Mouse (Mus musculus): ENCODE measurements at regions not wholly inside any gene's neighbourhood (a gene's known extent, or its start where the extent isn't known, plus 50 kb on each side); places are given as distances from the start of the nearest gene placed in this dataset.

DNA sequence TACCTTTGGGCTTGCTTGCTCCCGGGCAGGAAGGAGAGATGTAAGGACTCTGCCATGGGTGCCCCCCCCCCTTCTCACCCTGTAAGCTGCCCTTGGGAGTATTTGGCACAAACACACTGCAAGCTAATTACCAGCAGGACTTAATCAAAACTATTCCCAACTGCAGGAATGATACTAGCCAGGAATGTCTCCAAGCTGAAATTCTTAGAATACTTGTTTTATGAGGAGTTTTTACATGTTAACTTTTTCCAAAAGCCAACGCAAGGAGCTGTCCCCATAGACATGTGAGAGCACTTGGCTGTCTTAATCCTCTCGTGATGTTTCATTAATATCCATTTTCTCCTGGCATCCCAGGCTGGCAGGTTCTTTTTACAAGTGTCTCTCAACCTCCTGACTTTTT lies 155.6 kb upstream of the Irx6 start:
- no peak for DNase-seq (ENCODE audit: low spot score in 2 of 2)

DNA sequence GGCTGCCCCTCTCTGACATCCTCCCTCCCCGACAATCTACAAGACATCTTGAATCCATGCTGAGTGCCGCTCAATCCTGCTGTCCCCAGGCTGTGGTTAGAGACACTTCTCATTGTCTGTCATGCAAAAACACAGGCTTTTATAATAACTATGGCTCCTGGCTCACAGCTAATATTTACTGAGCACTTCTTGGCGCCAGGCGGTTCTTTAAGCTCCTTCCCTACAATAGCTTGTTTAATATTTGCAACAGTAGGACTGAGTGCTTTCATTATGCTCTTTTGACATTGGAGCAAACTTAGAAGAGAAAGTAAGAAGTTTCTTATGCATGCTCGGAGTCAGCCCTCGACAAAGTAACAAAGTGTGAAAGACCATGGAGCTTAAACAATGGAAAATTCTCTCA lies 151.6 kb upstream of the Irx6 start:
- DNase-seq (ENCODE audit: low spot score in 2 of 2), result no peak

DNA sequence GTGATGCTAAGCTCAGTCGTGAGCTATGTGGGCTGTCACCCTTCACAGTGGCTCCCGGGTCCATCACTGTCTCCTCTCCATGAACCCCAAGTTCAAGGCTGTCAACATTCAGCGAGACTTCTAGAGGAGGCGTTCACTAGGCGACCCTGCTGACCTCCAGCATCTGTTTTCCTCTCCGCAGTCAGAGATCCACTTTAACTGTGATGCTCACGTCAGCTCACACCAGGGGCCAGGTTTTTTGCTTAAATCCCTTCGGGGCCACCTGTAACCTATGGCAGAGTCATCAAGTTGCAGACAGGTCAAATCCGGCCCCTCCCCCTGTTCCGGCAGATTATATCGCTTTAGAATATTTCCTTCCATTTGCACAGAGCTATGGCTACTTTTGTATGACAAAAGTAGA lies 144.3 kb upstream of the Irx6 start:
- DNase-seq (ENCODE audit: low spot score in 2 of 2), result no peak

DNA sequence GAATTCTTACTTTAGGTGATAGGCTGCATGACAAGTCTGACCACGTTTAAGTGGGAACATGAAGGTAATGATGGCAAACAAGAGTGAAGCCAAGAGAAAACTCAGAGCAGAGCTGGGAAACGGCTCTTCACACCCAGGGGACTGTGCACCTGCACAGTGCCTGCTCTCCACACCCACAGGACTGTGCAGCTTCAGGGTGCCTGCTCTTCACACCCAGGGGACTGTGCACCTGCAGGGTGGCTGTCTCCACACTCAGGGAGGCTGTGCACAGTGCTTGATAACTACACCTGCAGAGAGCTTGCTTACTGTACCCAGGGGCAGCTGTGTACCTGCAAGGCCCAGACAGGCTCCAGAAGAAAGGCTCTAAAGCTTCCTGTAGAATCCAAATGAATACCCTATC lies 133.5 kb upstream of the Irx6 start:
- no peak for DNase-seq (ENCODE audit: low spot score in 2 of 2)

DNA sequence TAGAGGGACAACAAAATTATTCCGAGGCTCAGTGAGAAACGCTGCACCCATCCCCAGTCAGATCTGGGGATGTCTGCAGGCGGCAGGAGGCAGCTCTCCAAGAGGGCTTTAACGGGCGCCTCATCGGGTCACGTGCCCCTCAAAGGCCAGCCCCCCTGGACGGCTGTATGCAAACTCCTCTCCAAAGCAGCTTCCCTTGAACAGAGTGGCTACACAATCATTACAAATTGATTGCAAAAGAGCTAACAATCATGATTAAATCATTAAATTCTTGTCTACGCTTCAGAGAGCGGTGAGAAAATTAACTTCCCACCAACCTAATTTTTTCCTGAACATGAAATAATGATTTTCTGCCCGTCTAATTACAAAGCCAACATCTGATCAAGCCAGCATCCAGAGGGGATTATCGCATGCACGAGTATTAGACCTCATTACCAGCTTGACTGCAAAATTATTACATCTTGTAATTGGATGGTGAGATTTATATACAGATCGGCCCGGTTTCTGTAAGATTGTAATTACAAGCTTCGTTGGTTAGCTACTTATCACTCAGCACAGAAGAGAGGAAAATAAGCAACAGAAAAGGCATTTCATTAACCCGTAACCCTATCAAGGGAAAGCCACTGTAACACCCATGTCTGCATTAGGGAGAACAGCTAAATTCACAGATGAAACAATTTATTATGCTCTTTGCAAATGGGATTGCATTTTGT lies 128.6 kb upstream of the Irx6 start:
- no peak for DNase-seq (ENCODE audit: low spot score in 2 of 2)

DNA sequence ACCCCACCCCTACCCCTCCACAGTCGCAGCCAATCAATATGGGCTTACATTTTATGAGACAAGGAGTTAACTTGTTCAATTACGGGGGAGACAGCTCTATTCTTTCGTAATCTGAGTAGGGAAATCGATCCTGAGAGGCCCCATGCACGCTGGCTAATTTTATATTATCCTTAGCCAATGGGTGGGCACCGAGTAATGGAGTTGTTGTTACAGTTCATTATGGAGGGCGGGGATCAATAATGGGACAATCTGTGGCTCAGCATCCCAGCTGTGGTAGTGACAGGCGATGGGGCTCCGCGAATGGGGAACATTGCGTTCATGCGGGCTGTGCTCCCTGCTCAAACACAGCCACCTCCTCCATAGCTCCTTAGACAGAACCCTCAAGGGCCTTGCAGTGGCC lies 118.9 kb upstream of the Irx6 start:
- DNase-seq (ENCODE audit: low spot score in 2 of 2), result no peak

DNA sequence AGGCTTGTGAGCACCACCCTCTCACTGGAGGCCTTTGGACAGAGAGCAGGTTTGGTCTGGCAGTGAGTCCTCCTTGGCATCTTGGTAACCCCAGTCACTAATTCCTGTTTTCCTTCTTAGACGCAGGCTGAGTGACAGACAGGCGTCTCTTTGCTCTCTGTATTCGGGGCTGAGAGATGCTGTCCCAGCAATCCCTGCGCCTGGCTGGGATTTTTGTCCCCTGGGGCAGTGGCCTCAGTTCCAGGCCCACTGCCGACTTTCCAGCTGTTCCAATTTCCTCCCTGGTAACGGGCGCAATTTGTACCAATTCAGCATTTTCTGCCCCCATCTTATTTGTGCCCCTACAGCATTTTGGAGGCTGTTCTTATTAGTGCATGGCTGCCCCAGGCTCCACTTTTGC lies 118.5 kb upstream of the Irx6 start:
- DNase-seq (ENCODE audit: low spot score in 2 of 2), result no peak

DNA sequence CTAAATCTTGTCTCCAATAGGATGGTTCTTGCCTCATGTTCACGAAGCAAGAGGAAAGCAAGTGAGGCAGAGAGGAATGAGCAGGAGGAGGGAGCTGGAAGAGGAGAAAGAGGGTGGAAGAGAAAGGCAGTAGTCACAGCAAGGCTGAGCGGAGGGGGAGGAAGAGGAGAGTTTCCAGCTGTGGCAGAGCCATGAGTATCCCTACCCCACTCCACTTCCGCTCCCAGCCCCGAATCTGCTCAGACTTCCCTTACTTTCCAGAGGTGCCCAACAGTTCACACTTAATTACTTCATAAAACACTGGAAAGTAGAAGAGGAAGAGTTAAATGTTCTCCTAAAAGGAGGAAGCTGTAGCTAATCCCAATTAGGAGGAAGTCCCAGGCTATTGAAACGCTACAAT lies 111.6 kb upstream of the Irx6 start:
- DNase-seq (ENCODE audit: low spot score in 2 of 2), result no peak

DNA sequence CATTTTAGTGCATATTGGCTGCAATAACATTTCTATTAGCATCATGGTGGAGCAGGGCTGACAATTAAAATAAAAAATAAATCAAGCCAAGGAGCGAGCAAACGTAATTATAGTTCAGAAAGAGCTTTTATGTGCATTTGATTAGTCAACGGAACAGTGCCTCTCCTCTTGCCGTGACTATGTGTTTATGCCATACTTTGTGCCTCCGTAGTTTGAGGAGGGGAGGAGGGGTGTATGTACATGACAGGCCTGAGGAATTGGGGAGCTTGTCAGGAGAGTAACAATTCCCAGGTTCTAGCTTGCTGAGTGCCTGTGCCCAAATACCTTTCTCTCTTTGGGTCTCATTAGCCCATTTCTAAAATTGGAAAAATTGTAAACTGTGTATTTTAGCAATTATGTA lies 111.1 kb upstream of the Irx6 start:
- DNase-seq (ENCODE audit: low spot score in 2 of 2), result no peak

DNA sequence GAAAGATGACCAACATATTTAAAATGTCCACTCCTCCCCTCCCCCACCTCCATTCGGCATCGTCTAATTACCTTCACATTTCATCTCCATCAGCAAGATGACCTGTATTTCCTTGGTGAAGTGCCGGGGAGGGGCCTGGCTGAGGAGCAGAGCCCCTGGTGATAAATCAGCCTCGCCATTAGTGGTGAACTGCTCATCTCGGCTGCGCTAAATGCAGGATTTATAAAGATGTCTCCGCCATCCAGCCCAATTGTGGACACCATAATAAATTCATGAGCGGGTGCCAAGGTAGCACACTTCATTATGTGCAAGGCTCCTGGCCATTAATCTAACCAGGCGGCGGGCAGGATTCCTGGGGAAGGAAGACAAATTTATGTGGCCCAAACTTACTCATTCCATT lies 104.4 kb upstream of the Irx6 start:
- DNase-seq (ENCODE audit: low spot score in 2 of 2), result no peak

DNA sequence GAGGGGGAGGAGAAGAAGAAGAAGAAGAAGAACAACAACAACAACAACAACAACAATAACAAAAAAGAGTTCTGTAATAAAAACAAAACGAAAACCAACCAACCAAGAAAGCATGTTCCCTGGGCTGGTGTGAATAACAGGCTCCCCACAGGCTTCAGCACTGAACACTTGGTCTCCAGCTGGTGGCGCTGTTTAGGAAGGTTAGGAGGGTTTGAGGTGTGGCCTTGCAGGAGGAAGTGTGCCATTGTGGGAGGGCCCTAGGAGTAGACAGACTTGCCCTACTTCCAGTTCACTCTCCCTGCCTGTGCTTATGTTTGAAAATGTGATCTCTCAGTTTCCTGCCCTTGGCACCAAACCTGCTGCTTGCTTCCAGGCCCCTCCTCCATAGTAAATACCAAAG lies 94.6 kb upstream of the Irx6 start:
- DNase-seq (ENCODE audit: low spot score in 2 of 2), result no peak

DNA sequence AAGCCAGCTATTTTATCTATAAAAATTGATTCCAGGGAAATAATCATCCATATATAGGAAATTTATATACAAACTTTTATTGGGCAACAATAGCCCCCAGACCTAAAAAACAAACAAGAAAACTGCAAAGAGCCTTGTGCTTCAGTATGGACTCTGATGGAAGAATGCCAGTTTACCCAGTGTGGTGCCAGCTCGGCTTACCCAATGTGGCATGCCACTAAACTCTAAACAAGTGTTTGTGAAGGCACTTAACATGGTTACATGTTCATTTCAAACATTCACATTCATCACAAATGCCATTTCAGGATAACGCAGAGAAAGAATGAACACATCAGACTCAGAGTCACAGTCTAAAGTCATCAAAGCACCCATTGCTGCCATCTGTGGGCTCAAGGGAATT lies 93.0 kb upstream of the Irx6 start:
- DNase-seq (ENCODE audit: low spot score in 2 of 2), result no peak

DNA sequence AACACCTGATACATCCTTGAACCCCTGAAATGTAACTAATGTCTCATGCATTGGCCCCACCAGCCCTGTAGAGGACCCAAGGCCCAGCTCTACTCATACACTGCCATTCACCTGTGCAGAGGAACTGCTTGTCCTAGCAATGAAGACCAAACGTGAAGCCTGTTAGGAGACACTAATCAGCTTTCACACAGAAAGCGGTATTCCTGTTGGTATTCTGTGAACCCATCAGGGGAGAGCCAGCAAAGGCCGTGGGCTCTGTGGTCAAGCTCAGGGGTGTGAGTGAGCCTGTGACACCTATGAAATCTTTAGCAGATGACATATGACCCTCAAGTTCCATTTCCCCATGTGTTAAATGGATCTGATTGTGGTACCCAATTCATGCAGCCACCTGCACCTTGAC lies 73.3 kb upstream of the Irx6 start:
- no peak for DNase-seq (ENCODE audit: low spot score in 2 of 2)

DNA sequence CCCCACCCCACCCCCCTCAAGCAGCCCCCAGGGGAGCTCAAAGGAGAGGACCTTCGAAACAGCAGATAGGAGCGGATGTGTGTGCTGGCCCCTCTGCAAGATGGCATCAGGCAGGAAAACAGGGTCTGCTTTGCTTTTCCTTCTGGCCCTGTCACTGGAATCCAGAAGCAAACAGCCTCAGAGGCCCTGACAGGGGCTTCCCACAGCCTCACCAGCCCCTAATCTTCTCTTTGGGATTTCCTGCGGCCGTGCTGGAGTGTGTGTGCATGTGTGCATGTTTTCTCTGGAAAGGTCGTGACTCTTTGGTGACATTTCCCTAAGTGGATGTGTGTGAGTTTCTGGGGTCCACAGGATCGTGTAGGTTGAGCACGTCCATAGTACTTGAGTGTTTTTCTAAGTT lies 71.1 kb upstream of the Irx6 start:
- no peak for DNase-seq (ENCODE audit: low spot score in 2 of 2)

DNA sequence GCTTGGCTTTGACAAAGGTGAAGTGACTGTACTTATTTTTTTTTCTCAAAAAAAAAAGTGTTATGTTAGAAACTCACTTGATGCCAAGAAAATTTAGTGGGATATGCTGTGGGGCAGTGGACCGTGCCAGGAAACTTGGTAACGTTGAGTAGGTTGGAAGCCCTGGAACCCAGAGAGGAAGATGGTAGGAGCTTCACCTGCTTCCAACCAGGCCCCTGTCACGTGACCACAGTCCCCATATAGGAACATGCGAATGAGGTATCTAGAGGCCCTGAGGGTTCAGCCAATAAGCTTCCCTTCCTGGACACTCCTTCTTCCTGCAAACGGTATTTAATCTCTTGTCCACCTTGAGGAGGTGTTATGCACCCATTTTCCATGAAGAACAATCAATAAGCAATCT lies 68.5 kb upstream of the Irx6 start:
- no peak for DNase-seq (ENCODE audit: low spot score in 2 of 2)

DNA sequence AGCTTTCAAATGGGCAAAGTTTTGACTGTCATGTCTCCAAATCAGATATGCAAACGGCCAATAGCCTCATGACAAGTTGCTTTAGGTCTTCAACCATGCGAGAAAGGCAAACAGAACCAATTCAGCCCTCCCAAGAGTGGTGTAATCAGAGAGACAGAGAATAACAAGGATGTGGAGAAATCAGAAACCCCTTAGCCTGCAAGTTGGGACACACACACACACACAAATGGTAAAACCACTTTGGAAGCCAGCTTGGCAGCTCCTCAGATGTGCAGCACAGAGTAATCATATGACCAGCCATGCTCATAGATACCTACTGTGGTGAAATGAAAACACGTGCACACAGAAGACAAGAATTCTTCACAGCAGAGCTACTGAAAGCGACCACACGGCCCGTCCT lies 66.5 kb upstream of the Irx6 start:
- no peak for DNase-seq (ENCODE audit: low spot score in 2 of 2)

DNA sequence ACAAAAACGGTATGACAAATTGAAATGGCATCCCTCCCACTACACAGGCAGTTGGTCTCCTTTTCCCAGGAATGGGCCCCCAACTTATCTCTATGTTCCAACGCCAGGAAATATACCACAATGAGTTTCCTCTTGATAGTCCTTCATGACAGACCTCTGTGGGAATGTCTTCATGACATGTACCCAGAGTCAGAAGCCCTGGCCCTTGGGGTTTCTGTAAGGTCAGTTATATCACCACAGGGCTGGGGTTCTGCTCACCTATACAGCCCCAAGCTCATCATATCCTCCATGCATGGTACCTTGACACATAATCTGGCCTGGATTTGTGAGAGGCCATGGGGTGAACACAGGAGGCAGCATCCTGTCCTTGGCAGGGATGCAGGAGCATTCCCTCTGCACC lies 64.2 kb upstream of the Irx6 start:
- DNase-seq (ENCODE audit: low spot score in 2 of 2), result no peak

DNA sequence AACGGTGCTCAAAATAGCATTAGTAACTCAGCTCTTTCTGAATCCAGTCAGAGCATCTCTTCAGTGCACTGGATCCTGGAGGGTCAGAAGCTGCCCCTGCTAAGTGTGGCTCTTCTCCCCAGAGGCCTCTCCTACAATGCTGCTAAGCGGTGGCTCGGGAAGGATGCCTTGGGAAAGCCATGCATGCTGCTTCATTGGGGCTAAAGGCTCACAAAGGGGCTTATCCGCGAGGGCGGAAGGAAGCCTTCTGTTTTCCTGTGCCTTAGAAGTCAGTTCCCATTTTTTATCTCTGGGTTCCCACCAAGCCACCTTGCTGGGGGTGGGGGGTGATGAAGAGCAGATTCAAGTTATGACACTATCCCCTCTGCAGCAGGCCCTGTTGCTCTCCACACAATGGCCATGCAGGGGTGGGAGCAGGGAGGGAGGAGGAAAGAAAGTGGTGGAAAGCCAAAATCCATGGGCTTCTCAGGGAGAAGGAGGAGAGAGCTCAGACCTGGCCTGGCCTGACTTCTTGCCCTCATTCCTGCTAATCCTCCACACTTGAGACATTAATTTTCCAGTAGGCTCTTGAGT lies 63.5 kb upstream of the Irx6 start:
- no peak for DNase-seq (ENCODE audit: low spot score in 2 of 2)

DNA sequence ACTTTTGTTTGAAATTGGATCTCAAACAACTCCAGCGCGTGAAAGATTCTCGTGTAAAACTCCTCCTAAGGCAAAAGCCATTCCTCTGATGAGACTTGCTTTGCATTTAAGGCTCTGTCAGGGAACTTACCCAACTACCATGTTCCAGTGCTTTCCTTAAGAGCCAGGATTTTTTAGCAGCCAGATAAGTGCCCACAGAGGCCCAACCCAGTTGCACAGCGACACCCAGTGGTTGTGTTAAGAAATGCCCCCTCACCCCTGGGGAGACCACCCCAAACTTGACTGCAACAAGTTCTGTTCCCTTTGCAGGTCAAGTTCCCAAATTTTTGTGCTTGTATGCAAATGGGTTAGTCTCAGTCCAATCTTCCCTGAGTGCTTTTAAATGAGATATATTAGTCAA lies 60.6 kb upstream of the Irx6 start:
- DNase-seq (ENCODE audit: low spot score in 2 of 2), result no peak

DNA sequence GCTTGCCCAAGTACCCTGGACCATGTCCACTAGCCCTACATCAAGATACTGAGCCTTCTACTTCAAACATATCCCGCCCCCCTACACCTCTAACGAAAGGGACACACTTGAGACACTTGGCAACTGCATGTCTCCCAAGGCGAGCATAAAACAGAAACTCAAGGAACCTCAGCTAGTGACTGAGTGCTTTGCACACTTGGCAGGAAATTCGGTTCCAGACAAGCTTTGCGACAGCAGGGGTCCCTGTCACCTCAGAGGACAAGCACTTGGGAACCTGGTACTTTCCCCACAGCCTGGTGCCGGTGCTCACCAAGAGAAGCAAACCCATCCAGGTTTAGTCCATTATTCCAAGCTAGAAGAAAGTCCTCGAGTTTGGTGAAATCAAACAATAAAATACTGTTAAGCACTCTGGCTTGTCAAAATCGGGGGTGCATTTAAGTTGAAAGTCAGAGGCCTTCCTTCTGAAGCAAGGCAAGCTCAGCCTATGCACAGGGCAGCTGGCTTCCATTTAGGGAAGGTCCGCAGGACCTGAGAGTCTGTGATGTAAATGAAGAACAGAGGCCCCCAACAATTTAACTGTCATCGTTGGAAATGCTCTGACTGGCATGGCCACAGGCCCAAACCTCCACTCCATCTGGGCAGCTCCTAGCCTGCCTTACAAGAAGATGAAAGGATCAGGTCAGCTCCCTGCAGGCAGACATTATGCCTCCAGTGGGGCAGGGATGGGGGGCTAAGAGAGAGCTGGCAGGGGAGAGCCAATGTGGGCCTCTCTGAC lies 57.6 kb upstream of the Irx6 start:
- DNase-seq (ENCODE audit: low spot score in 2 of 2), result no peak

DNA sequence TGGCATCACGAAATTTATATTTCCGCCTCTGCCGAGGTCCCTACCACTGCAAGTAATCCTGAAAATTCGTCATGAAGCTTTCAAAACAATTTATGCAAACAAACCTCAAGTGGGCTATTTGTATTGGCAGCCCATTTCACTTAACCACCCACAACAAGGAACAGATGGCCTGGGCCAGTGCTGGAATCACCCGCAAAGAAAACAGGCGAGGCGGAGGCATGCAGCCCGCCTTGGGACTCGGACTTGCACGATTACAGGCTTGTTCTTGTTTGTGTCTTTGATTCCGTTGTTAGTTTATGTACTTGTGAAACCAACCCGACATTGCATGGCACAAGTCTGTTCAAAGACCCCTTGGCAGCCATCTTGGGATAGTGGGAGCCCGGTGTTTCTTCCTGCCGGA lies 55.8 kb upstream of the Irx6 start:
- DNase-seq (ENCODE audit: low spot score in 2 of 2), result peak in 1 of 2 experiments; percentile 9

All from frontal cortex, postnatal 36 days (tissue).